Mouse (Mus musculus) myocyte (in vitro differentiated cells): Measurements from ENCODE around the gene Krcc1. TPM values are rescaled to one million over a fixed set of nuclear protein-coding genes. Genes with fewer than 3 reads are reported as not detected.

Experiments used
- H3K27me3 ChIP-seq: one replicate; pipeline ENCODE4 v1.6.1; 2011; ENCODE audit not compliant: control insufficient read depth, insufficient read depth, insufficient read length
- H3K36me3 ChIP-seq: one replicate; pipeline ENCODE4 v1.6.1; 2011; ENCODE audit not compliant: control insufficient read depth, insufficient read depth
- H3K4me2 ChIP-seq: one replicate; pipeline ENCODE4 v1.6.1; 2011; ENCODE audit warnings: low read depth, control low read depth
- H3K4me3 ChIP-seq: one replicate; pipeline ENCODE4 v1.5.1; 2011; ENCODE audit warnings: mild to moderate bottlenecking, control low read depth, moderate library complexity
- H3K79me2 ChIP-seq: one replicate; pipeline ENCODE4 v1.6.1; 2011; ENCODE audit not compliant: control insufficient read depth, insufficient read depth
- H3ac ChIP-seq: one replicate; pipeline ENCODE4 v1.6.1; 2011; ENCODE audit not compliant: control insufficient read depth, insufficient read length
- CEBPB ChIP-seq: IDR thresholded peaks from 2 replicates; pipeline ENCODE4 v1.6.1; 2011; ENCODE audit warnings: mild to moderate bottlenecking, moderate library complexity; ENCODE audit not compliant: poor library complexity, insufficient read depth, severe bottlenecking
- E2F4 ChIP-seq: IDR thresholded peaks from one replicate; pipeline ENCODE4 v1.6.1; 2011; ENCODE audit warnings: mild to moderate bottlenecking, control low read depth, moderate library complexity; ENCODE audit not compliant: insufficient read depth
- MAX ChIP-seq: IDR thresholded peaks from one replicate; pipeline ENCODE4 v1.6.1; 2011; ENCODE audit warnings: low read depth, mild to moderate bottlenecking, control low read depth
- MYOD1 ChIP-seq, 3 experiments: IDR thresholded peaks; one replicate each; pipeline ENCODE4 v1.6.1; 2011; ENCODE audit warnings: control low read depth in 2 of 3, low read depth in 2 of 3, mild to moderate bottlenecking in 2 of 3, moderate library complexity in 1 of 3; ENCODE audit not compliant: insufficient read length in 2 of 3, control insufficient read depth in 1 of 3
- MYOG ChIP-seq, 3 experiments: IDR thresholded peaks; one replicate each; pipeline ENCODE4 v1.6.1; 2011; ENCODE audit warnings: control low read depth in 2 of 3, low read depth in 2 of 3, mild to moderate bottlenecking in 2 of 3; ENCODE audit not compliant: insufficient read length in 2 of 3, control insufficient read depth in 1 of 3, insufficient read depth in 1 of 3
- POLR2A ChIP-seq: IDR thresholded peaks from one replicate; pipeline ENCODE4 v1.6.1; 2011; ENCODE audit warnings: low read depth, mild to moderate bottlenecking, control low read depth, moderate library complexity; ENCODE audit not compliant: insufficient read length
- POLR2AphosphoS2 ChIP-seq: IDR thresholded peaks from one replicate; pipeline ENCODE4 v1.6.1; 2011; ENCODE audit warnings: low read depth, control low read depth; ENCODE audit not compliant: insufficient read length
- REST ChIP-seq: IDR thresholded peaks from one replicate; pipeline ENCODE4 v1.6.1; 2011; ENCODE audit warnings: mild to moderate bottlenecking, control low read depth, moderate library complexity; ENCODE audit not compliant: insufficient read depth, insufficient read length
- SRF ChIP-seq: IDR thresholded peaks from one replicate; pipeline ENCODE4 v1.6.1; 2011; ENCODE audit warnings: low read depth; ENCODE audit not compliant: control insufficient read depth, insufficient read length
- TCF12 ChIP-seq: IDR thresholded peaks from one replicate; pipeline ENCODE4 v1.6.1; 2011; ENCODE audit warnings: mild to moderate bottlenecking, control low read depth; ENCODE audit not compliant: poor library complexity, insufficient read depth, severe bottlenecking
- TCF3 ChIP-seq: IDR thresholded peaks from one replicate; pipeline ENCODE4 v1.6.1; 2011; ENCODE audit warnings: low read depth, control low read depth; ENCODE audit not compliant: insufficient read length
- USF1 ChIP-seq: IDR thresholded peaks from one replicate; pipeline ENCODE4 v1.6.1; 2011; ENCODE audit warnings: low read depth, mild to moderate bottlenecking, control low read depth, moderate library complexity
- polyA plus RNA-seq: library from polyadenylated mRNA; unstranded; fragments of >200 nt; fragmentation: generic; extraction: Trizol; gene quantifications from one replicate; pipeline ENCODE4 v1.2.1, GENCODE M21; 2012; ENCODE audit warnings: missing spikeins

The Krcc1 gene
- polyA plus RNA-seq: 18.6 TPM

- Histone ChIP-seq H3ac (peak within 1 kb of the TSS; percentile 90), H3K36me3 (no peaks in the 10 kb centered on the region), H3K79me2 (peaks cover 27% of the 10 kb centered on the region), H3K4me2 (peak within 1 kb of the TSS; percentile 95), H3K4me3 (peak within 1 kb of the TSS; percentile 87), H3K27me3 (no peaks in the 10 kb centered on the region)
- peak; percentile 69 for TF ChIP-seq POLR2A
- TF ChIP-seq USF1: no peak
- peak in 2 of 3 experiments; percentile 14 to 37 for TF ChIP-seq MYOD1 (IDR thresholded peaks at IDR 0.05; ENCODE audit: control insufficient read depth in 1 of 3, insufficient read length in 2 of 3, low read depth in 2 of 3)
- TF ChIP-seq MYOG (IDR thresholded peaks at IDR 0.05; ENCODE audit: control insufficient read depth in 1 of 3, insufficient read depth in 1 of 3, insufficient read length in 2 of 3, low read depth in 2 of 3): peak in 1 of 3 experiments; percentile 21
- TF ChIP-seq POLR2AphosphoS2: peak; percentile 55
Measured at GRCm38 (mm10) chr6:71271389-71272315, at the start of gene Krcc1. TSS of gene Krcc1 (plus strand) at chr6:71271677.

GRCm38 (mm10) chr6:71224184-71224943 lies 47.1 kb upstream of the Krcc1 start:
- no peak overlapping the region for H3K4me2 ChIP-seq
- no peaks in the 10 kb centered on the region for H3K79me2 ChIP-seq
- no peaks in the 10 kb centered on the region for H3K27me3 ChIP-seq
- TF ChIP-seq POLR2AphosphoS2 (no peak), SRF (no peak), REST (no peak), TCF12 (no peak), USF1 (no peak), E2F4 (no peak), MYOD1 (IDR thresholded peaks at IDR 0.05; ENCODE audit: control insufficient read depth in 1 of 3, insufficient read length in 2 of 3, low read depth in 2 of 3) (no peak), TCF3 (no peak), CEBPB (no peak), POLR2A (no peak), MYOG (IDR thresholded peaks at IDR 0.05; ENCODE audit: control insufficient read depth in 1 of 3, insufficient read depth in 1 of 3, insufficient read length in 2 of 3, low read depth in 2 of 3) (no peak), MAX (no peak)
- no peak overlapping the region for H3K4me3 ChIP-seq
- peaks cover 14% of the 10 kb centered on the region for H3K36me3 ChIP-seq
- no peak overlapping the region for H3ac ChIP-seq

- Histone ChIP-seq H3K4me3 (no peak overlapping the region), H3K79me2 (no peaks in the 10 kb centered on the region), H3K4me2 (no peak overlapping the region), H3K27me3 (no peaks in the 10 kb centered on the region), H3ac (no peak overlapping the region), H3K36me3 (peaks cover 5% of the 10 kb centered on the region)
- TF ChIP-seq SRF: no peak
Measured at GRCm38 (mm10) chr6:71226544-71226943, 44.9 kb upstream of the Krcc1 start.

GRCm38 (mm10) chr6:71227157-71227770 lies 44.2 kb upstream of the Krcc1 start:
- Histone ChIP-seq H3ac (no peak overlapping the region), H3K27me3 (no peaks in the 10 kb centered on the region), H3K4me2 (peak overlapping the region; percentile 33), H3K36me3 (peaks cover 3% of the 10 kb centered on the region), H3K79me2 (no peaks in the 10 kb centered on the region), H3K4me3 (no peak overlapping the region)
- TF ChIP-seq MYOG (IDR thresholded peaks at IDR 0.05; ENCODE audit: control insufficient read depth in 1 of 3, insufficient read depth in 1 of 3, insufficient read length in 2 of 3, low read depth in 2 of 3) (peak in 1 of 3 experiments; percentile 49), MYOD1 (IDR thresholded peaks at IDR 0.05; ENCODE audit: control insufficient read depth in 1 of 3, insufficient read length in 2 of 3, low read depth in 2 of 3) (peak in 2 of 3 experiments; percentile 3 to 58), E2F4 (no peak), TCF12 (peak; percentile 30), TCF3 (no peak)

- TF ChIP-seq MAX: no peak
- no peak for TF ChIP-seq POLR2A
- no peak for TF ChIP-seq REST
- no peak for TF ChIP-seq MYOD1 (IDR thresholded peaks at IDR 0.05; ENCODE audit: control insufficient read depth in 1 of 3, insufficient read length in 2 of 3, low read depth in 2 of 3)
- TF ChIP-seq USF1: no peak
- TF ChIP-seq SRF: no peak
- no peak for TF ChIP-seq MYOG (IDR thresholded peaks at IDR 0.05; ENCODE audit: control insufficient read depth in 1 of 3, insufficient read depth in 1 of 3, insufficient read length in 2 of 3, low read depth in 2 of 3)
- no peak for TF ChIP-seq POLR2AphosphoS2
- no peak for TF ChIP-seq CEBPB
- no peak for TF ChIP-seq E2F4
- no peaks in the 10 kb centered on the region for H3K79me2 ChIP-seq
Measured at GRCm38 (mm10) chr6:71235121-71235520, 36.4 kb upstream of the Krcc1 start.

More at GRCm38 (mm10) chr6:71235121-71235520, 36.4 kb upstream of the Krcc1 start:
- H3ac ChIP-seq: no peak overlapping the region
- no peaks in the 10 kb centered on the region for H3K27me3 ChIP-seq
- peaks cover 5% of the 10 kb centered on the region for H3K36me3 ChIP-seq
- no peak overlapping the region for H3K4me2 ChIP-seq
- H3K4me3 ChIP-seq: no peak overlapping the region
